Mouse (Mus musculus): Measurements from ENCODE around the gene Tada2b.
A peak's percentile ranks its signal among the peaks of the same experiment; 100 is the strongest.

Tada2b gene

DNA sequence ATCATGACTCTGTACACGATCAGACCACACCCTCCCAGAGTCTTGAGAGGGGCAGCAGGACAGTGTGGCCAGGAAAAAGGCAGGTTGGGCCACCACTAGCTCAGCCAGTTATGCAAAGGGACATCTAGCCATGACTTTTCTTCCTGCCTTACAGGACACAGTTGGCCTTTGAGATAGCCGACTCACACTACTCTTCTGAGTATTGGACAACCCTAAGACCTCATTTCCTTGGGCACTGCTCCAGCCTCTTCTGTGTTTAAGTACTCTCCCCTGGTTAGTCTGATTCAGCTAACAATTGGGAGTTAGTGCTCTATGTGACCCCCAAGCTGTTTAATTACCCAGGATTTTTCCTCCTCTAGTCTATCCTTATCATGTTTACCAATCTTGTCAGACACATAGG, 4.3 kb downstream of the Tada2b start:
- no peak for DNase-seq (ENCODE audit: low spot score)

DNA sequence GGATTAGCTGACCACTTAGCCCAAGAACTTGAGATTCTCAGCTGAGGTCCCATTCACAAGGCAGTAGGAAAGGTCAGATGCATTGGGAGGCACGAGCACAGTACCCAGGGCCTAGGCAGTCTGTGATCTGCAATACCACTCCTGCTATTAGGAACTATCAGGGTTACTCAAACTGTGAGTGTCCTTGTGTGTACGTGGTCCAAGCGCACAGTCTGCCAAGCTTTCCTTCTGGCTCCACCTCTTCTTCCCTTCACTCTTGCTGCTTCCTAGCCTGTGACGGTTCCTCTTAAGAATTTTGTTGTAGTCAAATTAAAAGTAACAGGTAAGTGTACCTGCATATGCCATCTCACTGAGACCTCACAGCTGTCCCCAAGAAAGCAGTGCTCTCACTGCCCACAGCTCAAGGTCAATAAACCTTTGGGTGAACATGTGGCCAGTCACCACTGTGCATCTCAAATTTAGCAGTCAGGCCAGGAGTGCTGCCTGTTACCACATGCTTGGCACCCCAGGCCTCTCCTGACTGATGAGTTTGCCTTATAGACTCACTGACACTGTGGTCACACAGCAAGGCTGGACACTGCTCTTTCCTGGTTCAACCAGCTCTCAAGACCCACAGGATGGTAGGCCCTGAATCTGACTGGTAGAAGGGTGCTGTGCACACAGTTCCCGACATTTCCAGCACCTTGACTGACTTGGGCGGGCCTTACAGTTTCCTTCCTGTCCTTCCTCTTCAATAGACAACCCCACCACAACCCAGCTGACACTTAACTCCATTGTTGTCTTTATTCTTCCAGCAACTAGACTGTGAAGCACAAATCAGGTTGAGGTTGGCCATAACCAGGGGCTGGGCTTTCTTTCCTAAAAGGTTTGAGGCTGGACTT, 5.3 kb downstream of the Tada2b start:
- no peak for DNase-seq (ENCODE audit: low spot score)

DNA sequence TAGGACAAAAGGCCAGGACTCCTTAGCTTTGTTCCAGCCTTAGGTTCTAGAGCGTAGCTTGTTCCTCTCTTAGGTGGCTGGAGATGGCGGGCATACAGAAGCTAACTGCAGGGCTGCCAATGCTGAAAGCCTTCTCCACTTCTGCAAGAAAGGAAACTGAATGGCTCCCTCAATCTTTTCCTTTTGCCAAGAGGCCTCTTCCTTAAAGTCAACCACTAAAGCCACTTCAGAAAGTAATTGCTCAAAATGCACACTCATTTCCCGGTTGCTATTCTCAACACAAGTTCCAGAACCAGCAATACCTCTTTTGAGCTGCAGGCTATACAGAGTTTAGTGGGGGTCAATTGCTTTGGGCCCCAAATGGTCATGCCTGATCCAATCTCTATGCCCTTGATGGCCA, 6.6 kb downstream of the Tada2b start:
- DNase-seq (ENCODE audit: low spot score) = no peak

DNA sequence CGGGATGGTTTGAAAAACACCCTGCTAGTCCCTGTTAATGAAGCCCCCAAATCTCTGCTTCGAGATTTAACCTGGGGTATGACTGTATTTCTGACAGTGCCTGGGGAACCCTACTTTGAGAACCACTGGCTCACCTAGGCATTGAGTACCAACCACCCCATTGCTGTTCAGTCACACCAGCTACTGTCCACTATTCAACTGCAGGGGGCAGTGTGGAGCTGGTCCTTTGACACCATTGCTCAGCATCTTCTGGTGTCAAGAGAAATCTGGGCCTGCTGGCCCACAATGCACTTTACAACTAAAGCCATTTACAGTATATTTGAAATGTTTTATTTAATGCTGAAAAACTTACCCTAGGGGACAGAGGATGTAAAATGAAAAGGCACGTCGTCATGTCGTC, 9.8 kb downstream of the Tada2b start:
- peak; percentile 66 for DNase-seq (ENCODE audit: low spot score)

DNA sequence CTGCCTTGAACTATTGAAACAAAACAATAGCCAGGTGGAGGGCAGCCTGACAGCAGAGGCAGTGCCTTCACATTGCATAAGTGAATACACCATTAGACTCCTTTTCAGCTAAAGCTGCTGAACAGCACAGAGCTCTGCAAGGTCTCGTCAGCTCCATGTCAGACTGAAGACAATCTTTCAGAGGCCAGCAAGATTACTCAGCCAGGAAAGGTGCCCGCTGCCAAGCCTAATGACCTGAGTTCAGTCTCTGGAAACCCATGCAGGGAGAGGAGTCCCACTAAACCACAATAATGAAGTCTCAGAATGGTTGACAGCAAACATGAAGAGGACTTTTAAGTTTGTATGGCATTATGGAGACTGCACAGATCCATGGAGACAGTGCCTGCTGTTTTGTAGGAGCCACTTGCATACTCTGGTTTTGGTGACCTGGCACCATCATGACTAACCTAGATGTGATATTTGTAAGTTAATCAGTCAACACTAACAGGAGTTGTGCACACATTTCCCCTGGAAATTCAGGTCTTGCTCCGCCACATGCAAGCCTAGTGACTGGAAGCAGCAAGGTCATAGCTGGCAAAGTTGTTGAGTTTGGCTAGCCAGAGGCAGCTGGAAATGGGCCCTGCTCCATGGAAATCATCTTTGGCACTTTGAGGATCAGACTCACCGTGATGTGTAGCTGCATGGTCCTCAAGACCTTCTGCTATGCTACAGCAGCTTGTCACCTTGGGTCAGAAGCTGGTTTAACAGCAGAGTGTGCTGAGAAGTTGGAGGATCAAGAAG, 11.0 kb downstream of the Tada2b start:
- DNase-seq (ENCODE audit: low spot score) = no peak

DNA sequence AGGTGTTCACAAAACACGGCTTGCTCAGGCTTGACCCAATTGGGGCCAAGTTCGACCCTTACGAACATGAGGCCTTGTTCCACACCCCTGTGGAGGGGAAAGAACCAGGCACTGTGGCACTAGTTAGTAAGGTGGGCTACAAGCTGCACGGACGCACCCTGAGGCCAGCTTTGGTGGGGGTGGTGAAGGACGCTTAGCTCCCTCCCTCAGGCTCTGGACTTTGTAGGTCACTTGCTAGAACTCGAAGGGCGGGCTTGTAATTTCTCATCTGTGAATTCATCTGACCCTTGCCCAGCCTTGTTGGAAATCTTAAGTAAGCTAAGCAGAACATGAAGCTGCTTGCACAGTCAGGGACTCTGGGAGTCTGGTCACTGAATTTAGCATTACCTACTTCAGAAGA, 12.9 kb downstream of the Tada2b start:
- DNase-seq (ENCODE audit: low spot score) = no peak

DNA sequence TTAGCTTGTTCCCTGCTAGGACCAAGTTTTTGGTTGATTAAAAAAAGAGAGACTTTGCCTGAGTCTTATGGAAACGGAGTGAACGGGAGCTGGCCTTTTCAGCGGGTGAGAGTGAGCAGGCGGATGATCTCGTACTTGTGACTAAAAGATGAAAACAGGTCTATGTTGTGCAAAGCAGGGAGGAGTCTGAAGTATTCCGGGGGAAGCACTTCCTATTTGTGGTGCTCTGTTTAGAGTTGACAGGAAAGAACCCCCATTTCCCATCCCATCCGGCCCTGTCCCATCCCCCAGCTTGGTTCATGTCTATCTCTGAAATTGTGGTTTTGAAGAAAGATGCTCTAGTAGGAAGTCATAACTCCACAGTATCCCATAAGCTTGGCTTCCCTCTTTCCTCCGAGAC, 18.2 kb downstream of the Tada2b start:
- DNase-seq (ENCODE audit: low spot score) = no peak

DNA sequence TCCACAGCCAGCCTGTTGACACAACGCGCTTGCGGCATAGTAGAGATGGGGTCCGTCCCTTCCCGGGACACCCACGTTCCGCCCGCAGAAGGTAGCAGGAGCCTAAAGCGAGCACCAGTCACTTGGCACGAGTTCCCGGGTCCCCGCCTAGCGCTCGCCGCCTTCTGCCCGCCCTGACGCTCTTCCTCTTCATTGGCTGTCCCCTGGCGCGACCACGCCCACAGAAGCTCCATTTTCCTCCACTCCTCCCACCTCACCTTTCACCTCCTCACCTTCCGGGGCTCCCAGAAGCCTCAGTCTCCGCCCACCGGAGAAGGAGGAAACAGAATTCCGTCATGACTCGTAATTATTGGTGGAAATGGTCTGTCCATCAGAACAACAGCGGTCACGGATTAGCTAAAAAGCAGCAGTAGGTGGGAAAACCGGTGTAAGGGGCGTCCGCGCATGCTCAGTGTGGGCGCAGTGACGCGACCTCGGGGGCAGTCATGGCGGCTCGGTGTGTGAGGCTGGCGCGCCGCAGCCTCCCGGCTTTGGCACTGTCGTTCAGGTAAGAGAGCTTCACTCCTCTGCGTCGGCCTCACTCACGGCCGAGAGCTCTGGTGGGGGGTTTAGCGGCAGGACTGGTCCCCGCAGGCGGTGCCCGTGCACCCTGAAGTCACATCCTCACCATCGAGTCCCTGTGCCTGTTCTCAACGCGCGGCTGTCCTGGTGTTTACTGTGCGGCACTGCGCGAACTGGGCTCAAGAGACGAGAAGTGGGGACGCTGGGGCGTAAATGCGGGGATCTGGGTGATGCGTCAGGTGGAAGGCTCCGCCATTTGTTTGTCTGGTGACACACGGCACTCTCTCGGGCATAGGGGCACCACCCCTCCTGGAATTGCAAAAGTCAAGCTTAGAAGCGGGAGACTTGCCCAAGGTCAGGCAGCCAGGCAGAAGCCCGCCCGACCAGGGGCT, 19.1 kb downstream of the Tada2b start, which contains the start of gene Grpel1:
Grpel1 (plus strand) TSS at position 290 of the 953 bp plus-strand sequence.
- peak; percentile 99 for DNase-seq (ENCODE audit: low spot score)

DNA sequence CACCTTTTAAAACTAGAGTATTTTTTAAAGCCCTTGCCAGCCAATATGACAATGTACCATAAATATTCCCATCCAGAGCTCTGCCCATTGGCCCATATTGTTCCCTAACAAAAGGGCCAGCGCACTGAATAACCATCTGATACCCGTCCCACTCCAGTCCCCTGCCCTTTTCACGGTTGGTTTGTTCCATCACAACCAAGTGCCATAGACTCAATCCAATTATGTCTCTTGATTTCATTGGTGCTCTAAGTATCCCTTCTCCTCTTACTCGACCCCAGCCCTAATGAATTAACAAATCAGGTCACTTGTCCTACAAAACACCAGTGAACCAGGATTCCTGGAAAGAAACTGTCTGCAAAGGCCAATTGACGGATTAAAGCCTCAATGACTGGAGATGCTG, 20.7 kb downstream of the Tada2b start:
- DNase-seq (ENCODE audit: low spot score) = peak; percentile 27

DNA sequence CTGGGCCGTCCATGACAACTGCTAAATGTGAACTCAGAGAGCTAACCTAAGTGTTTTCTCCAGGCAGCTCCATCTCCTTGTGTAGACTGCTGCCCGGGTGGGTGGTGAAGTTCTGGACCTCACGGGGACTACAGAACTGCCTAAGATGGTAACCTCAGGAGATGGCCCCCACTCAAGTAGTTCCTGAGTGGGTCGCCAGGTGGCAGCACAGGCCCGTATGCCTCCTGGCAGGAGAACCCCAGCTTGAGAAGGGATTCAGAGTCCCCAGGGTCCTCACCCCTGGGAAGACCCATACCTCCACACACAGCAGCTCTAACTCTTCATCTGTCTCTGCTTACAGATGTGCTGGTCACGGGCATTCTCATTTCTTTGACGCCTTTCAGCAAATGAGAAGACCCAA, 21.3 kb downstream of the Tada2b start:
- DNase-seq (ENCODE audit: low spot score) = peak; percentile 76

DNA sequence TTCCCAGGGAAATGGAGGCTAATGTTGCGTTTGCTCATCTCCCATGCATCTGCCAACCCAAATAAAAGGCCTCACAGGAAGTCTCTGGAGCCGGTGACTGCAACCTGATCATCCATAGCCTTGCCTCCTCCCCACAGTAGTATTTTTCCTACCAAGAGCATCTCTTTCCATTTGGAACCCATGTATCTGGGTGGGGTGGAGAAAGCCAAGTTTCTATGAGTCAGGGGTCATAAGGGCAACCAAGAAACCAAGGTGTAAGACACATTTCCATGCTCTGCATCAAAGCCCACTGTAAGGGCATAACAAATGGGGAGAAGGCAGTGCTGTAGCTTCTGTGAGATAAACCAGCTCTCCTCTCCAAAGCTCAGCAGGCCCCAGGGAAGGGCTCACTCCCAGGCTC, 22.9 kb downstream of the Tada2b start:
- DNase-seq (ENCODE audit: low spot score) = peak; percentile 75

DNA sequence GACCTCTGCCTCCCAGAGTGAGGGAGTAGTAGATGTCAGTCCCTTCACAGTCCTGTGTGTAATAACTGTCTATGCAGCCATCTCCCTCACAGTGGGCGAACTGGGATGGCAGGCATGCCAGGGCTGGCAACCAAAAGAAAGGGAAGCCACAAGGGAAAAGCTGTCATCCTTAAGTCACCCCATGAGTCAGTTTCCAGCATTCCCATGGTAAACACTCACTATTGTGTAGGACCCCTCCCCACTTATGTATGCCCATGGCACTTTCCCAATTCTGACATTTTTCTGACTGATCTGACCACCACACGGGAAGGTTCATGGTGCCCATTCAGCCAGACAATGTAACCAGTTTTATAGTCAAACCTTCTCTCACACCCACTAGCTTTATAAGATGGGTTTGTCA, 23.4 kb downstream of the Tada2b start:
- no peak for DNase-seq (ENCODE audit: low spot score)

DNA sequence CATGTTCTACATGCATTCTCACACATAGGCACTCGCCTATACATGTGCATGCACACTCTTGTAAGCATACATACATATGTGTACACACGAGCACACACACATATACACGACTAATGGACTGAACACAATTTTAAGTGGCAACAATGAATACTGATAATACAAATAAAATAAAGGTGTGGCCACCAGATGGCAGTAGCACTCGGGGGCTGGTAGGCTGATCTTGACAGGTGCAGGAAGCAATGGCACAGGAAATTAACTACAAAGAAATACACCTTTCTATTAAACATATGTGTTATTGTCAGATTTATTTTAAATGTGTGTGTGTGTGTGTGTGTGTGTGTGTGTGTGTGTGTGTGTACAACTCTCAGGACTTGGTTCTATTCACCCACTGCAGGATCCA, 25.2 kb downstream of the Tada2b start:
- DNase-seq (ENCODE audit: low spot score) = peak; percentile 58

DNA sequence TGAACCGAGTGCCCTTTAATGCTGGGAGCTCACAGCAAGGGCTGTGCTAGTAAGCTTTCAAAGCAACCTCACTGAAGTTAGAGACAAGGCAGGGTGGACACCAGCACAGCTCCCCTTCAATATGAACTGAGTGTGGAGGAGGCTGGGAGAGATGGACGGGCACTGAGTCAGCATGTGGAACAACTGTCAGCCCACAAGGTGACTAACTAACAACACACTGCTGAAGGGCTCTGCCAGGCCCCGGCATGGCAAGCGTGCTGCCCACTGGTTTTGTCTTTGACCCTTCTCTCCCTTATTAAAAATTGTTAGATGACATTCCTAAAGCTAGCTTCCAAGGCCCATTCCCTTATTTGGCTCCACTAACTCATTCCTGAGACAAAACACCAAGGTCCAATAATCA, 26.4 kb downstream of the Tada2b start:
- no peak for DNase-seq (ENCODE audit: low spot score)

DNA sequence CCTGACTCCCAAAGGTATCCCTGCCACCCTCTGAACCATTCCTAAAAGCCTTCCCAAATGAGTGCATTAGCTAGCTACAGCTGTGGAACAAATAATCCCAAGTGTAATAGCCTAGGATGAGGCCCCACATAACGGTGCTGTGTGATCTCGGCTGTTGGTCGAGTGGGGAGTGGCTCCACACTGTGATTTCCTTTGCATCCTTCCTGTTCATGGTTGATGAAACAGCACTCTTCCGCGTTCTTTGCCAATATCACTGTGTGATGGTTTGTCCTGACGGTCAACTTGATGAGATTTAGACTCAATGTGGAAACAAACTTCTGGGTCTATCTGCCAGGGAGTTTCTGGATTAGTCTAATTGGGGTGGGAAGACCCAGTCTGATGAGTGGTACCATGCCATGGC, 31.3 kb downstream of the Tada2b start:
- DNase-seq (ENCODE audit: low spot score) = no peak

DNA sequence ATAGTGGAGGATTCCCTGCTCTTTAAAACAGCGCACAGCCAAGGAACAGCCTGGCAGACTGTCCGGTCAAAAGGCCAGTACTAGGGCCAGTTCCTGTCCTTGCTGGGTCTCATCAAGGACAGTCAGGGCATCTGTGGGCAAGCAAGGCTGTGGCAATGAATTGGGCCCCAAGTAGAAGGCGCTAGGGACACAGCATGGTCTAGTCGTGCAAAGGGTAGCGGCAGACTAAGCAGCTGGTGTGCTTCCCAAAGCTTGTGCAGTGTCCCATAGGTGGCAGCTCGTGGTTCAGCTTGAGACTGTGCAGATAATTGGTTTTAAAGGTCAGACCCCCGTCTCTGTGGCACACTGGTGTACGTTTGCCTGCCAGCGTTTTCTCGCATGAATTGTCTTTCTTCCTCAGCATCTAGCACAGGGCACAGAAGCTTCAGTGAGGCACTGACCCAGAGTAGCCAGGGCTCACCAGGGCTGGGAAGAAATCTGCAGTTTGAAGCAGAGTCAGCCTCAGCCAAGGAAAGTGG, 32.2 kb downstream of the Tada2b start:
- DNase-seq (ENCODE audit: low spot score) = no peak

DNA sequence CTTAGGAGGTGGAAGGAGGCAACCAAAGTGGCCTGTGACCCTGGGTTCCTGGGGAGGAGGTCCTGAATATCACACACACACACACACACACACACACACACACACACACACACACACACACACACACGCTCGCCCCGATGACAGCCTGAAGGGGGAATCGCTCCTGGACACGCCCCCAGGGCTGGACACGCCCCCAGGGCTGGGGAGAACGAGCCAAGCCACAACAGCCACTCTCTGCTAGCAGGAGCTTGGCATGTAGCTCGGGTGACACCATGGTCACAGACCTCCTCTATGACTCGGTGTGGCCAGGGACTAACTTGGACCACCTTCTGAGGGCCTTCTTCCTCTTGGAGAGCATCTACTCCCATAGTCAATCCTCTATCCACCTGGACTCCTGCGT, 33.0 kb downstream of the Tada2b start:
- no peak for DNase-seq (ENCODE audit: low spot score)

DNA sequence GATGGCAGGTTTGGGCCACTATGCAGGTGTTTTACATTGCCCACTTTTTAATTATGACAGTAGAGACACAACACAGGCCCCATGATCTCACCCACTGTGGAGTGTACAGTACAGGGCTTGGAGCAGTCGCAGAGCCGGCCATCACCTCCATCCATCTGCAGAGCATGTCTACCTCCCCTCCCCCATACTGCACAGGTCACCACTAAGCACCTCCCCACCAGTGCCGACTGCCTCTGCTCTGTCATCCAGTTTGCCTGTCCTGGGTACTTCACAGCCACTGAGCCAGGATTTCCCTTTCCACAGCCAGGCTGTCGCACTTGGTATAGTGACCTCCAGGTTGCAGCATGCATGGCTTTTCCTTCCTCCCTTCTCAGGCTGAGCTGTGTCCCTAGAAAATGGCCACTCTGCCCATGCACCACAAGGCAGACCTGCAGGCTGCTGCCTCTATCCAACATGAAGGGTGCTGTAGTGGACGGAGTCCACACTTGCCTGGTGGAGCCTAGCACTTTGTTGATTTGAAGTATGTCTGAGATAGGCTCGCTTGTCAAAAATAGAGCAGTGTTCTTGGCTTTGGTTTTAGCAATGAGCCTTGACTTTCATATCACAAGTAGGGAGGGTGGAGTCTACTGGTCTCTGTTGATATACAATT, 34.3 kb downstream of the Tada2b start:
- no peak for DNase-seq (ENCODE audit: low spot score)

DNA sequence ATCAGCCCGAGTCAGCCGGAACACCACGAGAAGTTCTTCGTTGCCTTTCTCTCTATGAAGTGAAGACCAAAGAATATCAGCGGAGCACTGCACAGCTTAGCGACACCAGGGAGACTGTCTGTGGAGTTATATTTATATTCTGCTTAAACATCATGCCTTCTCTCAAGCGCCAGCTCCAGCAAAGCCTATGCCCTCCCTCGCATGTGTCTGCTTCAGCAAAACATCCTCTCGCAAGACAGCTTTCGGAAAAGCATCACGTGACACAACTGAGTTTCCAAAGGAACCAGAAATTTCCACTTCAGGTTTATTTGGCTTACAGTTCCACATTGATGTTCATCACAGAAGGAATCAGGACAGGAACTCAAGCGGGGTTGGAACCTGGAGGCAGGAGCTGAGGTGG, 36.2 kb downstream of the Tada2b start:
- DNase-seq (ENCODE audit: low spot score) = no peak

DNA sequence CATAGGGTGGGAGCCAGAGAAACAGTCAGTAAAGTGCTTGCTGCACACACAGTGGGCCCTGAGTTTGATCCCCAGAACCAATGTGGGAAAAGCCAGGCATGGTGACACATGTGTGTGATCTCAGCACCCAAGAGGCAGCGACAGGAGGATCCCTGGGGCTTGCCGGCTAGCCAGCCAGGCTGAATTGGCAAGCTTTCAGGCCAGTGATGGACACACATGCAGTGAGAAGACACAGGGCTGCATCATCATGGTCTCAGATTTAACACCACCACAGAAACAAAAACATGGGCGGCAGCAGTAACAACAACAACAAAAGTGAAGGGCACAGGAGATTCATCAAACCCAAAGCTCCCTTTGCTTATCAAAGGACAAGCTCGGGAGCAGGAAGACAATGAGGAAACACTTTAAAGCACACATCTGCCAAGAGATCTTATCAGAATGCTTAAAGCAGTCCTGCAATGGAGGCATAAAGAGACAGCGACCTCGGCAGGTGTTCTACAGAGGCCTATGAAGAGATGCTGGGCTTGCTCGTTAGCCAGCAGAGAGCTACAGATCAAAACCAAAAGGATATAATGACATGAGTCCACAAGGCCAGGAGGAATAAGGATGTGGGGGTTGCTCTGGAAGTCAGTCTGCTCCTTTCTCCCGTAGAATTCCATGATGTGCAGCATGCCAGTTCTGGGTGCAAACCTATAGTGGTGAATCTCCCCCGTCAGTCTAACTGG, 37.8 kb downstream of the Tada2b start:
- peak; percentile 46 for DNase-seq (ENCODE audit: low spot score)

DNA sequence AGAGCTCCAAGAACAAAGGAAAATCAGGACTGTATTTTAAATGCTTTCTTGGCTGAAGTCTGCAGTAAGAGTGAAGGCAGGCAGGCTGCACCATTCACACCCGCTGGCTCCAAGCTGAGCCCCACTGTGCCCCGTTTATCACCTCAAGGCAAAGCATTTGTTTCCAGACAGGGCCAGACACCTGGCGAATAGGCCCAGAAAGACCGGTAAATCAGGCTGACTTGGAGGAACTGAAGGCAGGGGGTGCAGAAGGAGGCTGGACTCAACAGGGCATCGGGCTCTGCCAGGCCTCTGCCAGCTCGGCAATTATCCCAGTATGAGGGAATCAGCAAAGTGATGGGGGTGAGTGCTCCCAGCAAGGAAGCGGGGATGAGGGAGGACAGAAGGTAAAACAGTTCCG, 39.1 kb downstream of the Tada2b start:
- no peak for DNase-seq (ENCODE audit: low spot score)
